Mouse (Mus musculus): ENCODE measurements at regions not wholly inside any gene's neighbourhood (a gene's known extent, or its start where the extent isn't known, plus 50 kb on each side); places are given as distances from the start of the nearest gene placed in this dataset.

- TF ChIP-seq CTCF (IDR thresholded peaks at IDR 0.05; ENCODE audit: low read depth, low read length) (no peak), POLR2A (IDR thresholded peaks at IDR 0.05; ENCODE audit: insufficient read depth, low read length) (no peak)
These were observed 264.7 kb upstream of the 9630041A04Rik start for GRCm38 (mm10) chr9:101596898-101597297.

All from ES-Bruce4 (cell line).